In genomic region chr6:113281676-113282075, GRCm38 (mm10) we compare ENCODE assay signal across 9 mouse cellular contexts. TPM values are rescaled to one million over a fixed set of nuclear protein-coding genes. Genes with fewer than 3 reads are reported as not detected.
DNase-seq lines count a peak whose midpoint lies in the region; ATAC-seq and TF ChIP-seq lines count a peak whose summit lies in the region.
"Had no signal": no experiment of that assay in that cellular context is flagged by ENCODE, and none has a peak within 500 bp of the region (broad histone marks: within the 10 kb centered on the region; RNA-seq: fewer than 3 reads in every experiment).

No protein-coding gene starts in this region.

- peak overlapping the region; percentile 82; the same call in 1 of the 2 replicates for H3K27ac ChIP-seq in left cerebral cortex, adult 2 months
- H3K27ac ChIP-seq in forebrain, embryonic 12.5 days: no peak overlapping the region
- no peak overlapping the region for H3K27ac ChIP-seq in hindbrain, embryonic 13.5 days
- no peak overlapping the region for H3K27ac ChIP-seq in midbrain, embryonic 14.5 days (replicated peaks; ENCODE audit: low read depth, low read length)

- 0 out of 2 replicates have a peak, but pooled peaks have one; percentile 30 for ATAC-seq in forebrain, embryonic 12.5 days (ENCODE audit: low FRiP score)
- no peak for ATAC-seq in hindbrain, embryonic 13.5 days (ENCODE audit: low FRiP score)
- ATAC-seq in midbrain, embryonic 14.5 days (ENCODE audit: low FRiP score, low TSS enrichment): no peak

- H3K27me3 ChIP-seq in forebrain, embryonic 12.5 days: peaks cover 53% of the 10 kb centered on the region
- peaks cover 51% of the 10 kb centered on the region for H3K27me3 ChIP-seq in hindbrain, embryonic 13.5 days
- peaks cover 31% of the 10 kb centered on the region for H3K27me3 ChIP-seq in midbrain, embryonic 14.5 days (ENCODE audit: control insufficient read depth, insufficient read depth, low read length)

- H3K9me3 ChIP-seq in forebrain, embryonic 12.5 days: no peaks in the 10 kb centered on the region
- no peaks in the 10 kb centered on the region for H3K9me3 ChIP-seq in hindbrain, embryonic 13.5 days
- H3K9me3 ChIP-seq in midbrain, embryonic 14.5 days (ENCODE audit: control insufficient read depth, low read length): no peaks in the 10 kb centered on the region

- intact Hi-C loops in left cerebral cortex, adult 2 months (cut with DNase I): no loop called here
- intact Hi-C loops in left cerebral cortex, postnatal 25 days (cut with DNase I): no loop called here

- TF ChIP-seq CTCF in left cerebral cortex, adult 2 months (IDR thresholded peaks at IDR 0.05): no peak; the same call in 1 of the 2 replicates

- WGBS in forebrain, embryonic 12.5 days: 67% methylated on average over 6 of the region's 6 CpGs
- 70% methylated on average over 6 of the region's 6 CpGs for WGBS in hindbrain, embryonic 13.5 days
- WGBS in midbrain, embryonic 14.5 days: 60% methylated on average over 6 of the region's 6 CpGs

- H3K36me3 ChIP-seq in forebrain, embryonic 12.5 days (replicated peaks): peaks cover 26% of the 10 kb centered on the region
- H3K36me3 ChIP-seq in hindbrain, embryonic 13.5 days: peaks cover 40% of the 10 kb centered on the region
- peaks cover 28% of the 10 kb centered on the region; the same call in 1 of the 2 replicates for H3K36me3 ChIP-seq in midbrain, embryonic 14.5 days (ENCODE audit: control insufficient read depth, insufficient read depth, low read length)

- no peak overlapping the region for H3K9ac ChIP-seq in forebrain, embryonic 12.5 days
- H3K9ac ChIP-seq in hindbrain, embryonic 13.5 days: peak overlapping the region; percentile 65
- no peak overlapping the region for H3K9ac ChIP-seq in midbrain, embryonic 14.5 days (replicated peaks; ENCODE audit: low read length)

- peaks cover 14% of the 10 kb centered on the region for H3K4me1 ChIP-seq in forebrain, embryonic 12.5 days
- H3K4me1 ChIP-seq in hindbrain, embryonic 13.5 days (replicated peaks): peaks cover 20% of the 10 kb centered on the region
- H3K4me1 ChIP-seq in midbrain, embryonic 14.5 days (ENCODE audit: control insufficient read depth, insufficient read depth, low read length): peaks cover 10% of the 10 kb centered on the region; the same call in 1 of the 2 replicates

- H3K4me3 ChIP-seq in left cerebral cortex, adult 2 months: peak overlapping the region; percentile 53
- H3K4me3 ChIP-seq in forebrain, embryonic 12.5 days (replicated peaks): no peak overlapping the region
- peak overlapping the region; percentile 43 for H3K4me3 ChIP-seq in hindbrain, embryonic 13.5 days
- no peak overlapping the region for H3K4me3 ChIP-seq in midbrain, embryonic 14.5 days (replicated peaks; ENCODE audit: low read depth, low read length)

- H3K4me2 ChIP-seq in forebrain, embryonic 12.5 days: no peak overlapping the region
- peak overlapping the region; percentile 75 for H3K4me2 ChIP-seq in hindbrain, embryonic 13.5 days
- peak overlapping the region; percentile 61 for H3K4me2 ChIP-seq in midbrain, embryonic 14.5 days (ENCODE audit: low read length)

- DNase-seq in left cerebral cortex, adult 2 months (ENCODE audit: extremely low spot score in 1 of 2, low spot score in 2 of 2): no peak
- DNase-seq in left cerebral cortex, postnatal 25 days (ENCODE audit: low spot score in 2 of 2): no peak
- no peak for DNase-seq in midbrain, embryonic 14.5 days
- no peak for DNase-seq in thymus, postnatal 25 days
- DNase-seq in left cerebral cortex, adult 18-20 months (ENCODE audit: low spot score in 2 of 2): no peak
- DNase-seq in testis, postnatal 14 days (ENCODE audit: low spot score): no peak
- DNase-seq: gastrocnemius, postnatal 25 days had no signal

RNA-seq across cellular contexts. Expression of gene Cpne9, which starts 0.4 kb away (rescaled TPM):
- total RNA-seq in left cerebral cortex, adult 2 months (2021): 10 to 100 TPM; 75.7 to 80.5 TPM
- total RNA-seq in left cerebral cortex, postnatal 25 days (2021): 10 to 100 TPM; 65.3 to 72.2 TPM
- 0.22 and 0.34 TPM in 2 replicates for polyA plus RNA-seq in forebrain, embryonic 12.5 days (2016; fragmentation: Nextera tagmentation; extraction: Ambion mirVana)
- 1.2 and 1.9 TPM in 2 replicates for polyA plus RNA-seq in hindbrain, embryonic 13.5 days (2015; fragmentation: Nextera tagmentation; extraction: Ambion mirVana)
- 4.7 and 5.5 TPM in 2 replicates for polyA plus RNA-seq in midbrain, embryonic 14.5 days (2014; fragmentation: Nextera tagmentation; extraction: Ambion mirVana)
- total RNA-seq in left cerebral cortex, adult 18-20 months (2021): 10 to 100 TPM; 67.8 to 89.1 TPM
- total RNA-seq: gastrocnemius, postnatal 25 days had no signal

RNA-seq across cellular contexts. Expression of gene Brpf1, which starts 25.3 kb away (rescaled TPM):
- 10 to 100 TPM; 31.0 to 32.9 TPM for total RNA-seq in left cerebral cortex, adult 2 months (2021)
- 10 to 100 TPM; 29.2 to 29.6 TPM for total RNA-seq in left cerebral cortex, postnatal 25 days (2021)
- polyA plus RNA-seq in forebrain, embryonic 12.5 days (2016; fragmentation: Nextera tagmentation; extraction: Ambion mirVana): 30.6 and 34.7 TPM in 2 replicates
- 17.1 and 17.3 TPM in 2 replicates for polyA plus RNA-seq in hindbrain, embryonic 13.5 days (2015; fragmentation: Nextera tagmentation; extraction: Ambion mirVana)
- 15.6 and 22.8 TPM in 2 replicates for polyA plus RNA-seq in midbrain, embryonic 14.5 days (2014; fragmentation: Nextera tagmentation; extraction: Ambion mirVana)
- 10 to 100 TPM; 29.1 to 31.2 TPM for total RNA-seq in left cerebral cortex, adult 18-20 months (2021)

RNA-seq across cellular contexts. Expression of gene Mtmr14, which starts 44.0 kb away (rescaled TPM):
- 10 to 100 TPM; 14.6 to 15.3 TPM for total RNA-seq in left cerebral cortex, adult 2 months (2021)
- total RNA-seq in left cerebral cortex, postnatal 25 days (2021): 10 to 100 TPM; 14.4 to 16.6 TPM
- 46.2 and 50.0 TPM in 2 replicates for polyA plus RNA-seq in forebrain, embryonic 12.5 days (2016; fragmentation: Nextera tagmentation; extraction: Ambion mirVana)
- 34.7 and 35.5 TPM in 2 replicates for polyA plus RNA-seq in hindbrain, embryonic 13.5 days (2015; fragmentation: Nextera tagmentation; extraction: Ambion mirVana)
- 38.6 and 40.4 TPM in 2 replicates for polyA plus RNA-seq in midbrain, embryonic 14.5 days (2014; fragmentation: Nextera tagmentation; extraction: Ambion mirVana)
- total RNA-seq in left cerebral cortex, adult 18-20 months (2021): 10 to 100 TPM; 13.8 to 18.4 TPM

RNA-seq across cellular contexts. Expression of gene Ogg1, which starts 45.1 kb away (rescaled TPM):
- total RNA-seq in left cerebral cortex, adult 2 months (2021): 1 to 10 TPM; 6.1 to 7.6 TPM
- total RNA-seq in left cerebral cortex, postnatal 25 days (2021): 1 to 10 TPM; 6.0 to 6.1 TPM
- polyA plus RNA-seq in forebrain, embryonic 12.5 days (2016; fragmentation: Nextera tagmentation; extraction: Ambion mirVana): 13.6 and 13.7 TPM in 2 replicates
- 8.7 and 9.6 TPM in 2 replicates for polyA plus RNA-seq in hindbrain, embryonic 13.5 days (2015; fragmentation: Nextera tagmentation; extraction: Ambion mirVana)
- 9.2 and 9.8 TPM in 2 replicates for polyA plus RNA-seq in midbrain, embryonic 14.5 days (2014; fragmentation: Nextera tagmentation; extraction: Ambion mirVana)
- 1 to 10 TPM; 7.4 to 7.9 TPM for total RNA-seq in left cerebral cortex, adult 18-20 months (2021)

Comparison
In these comparisons a context has a peak if more than half of its experiments do, and no peak if none do; other contexts are left out.
1. H3K4me3 ChIP-seq: peak in left cerebral cortex, adult 2 months (single experiment) and hindbrain, embryonic 13.5 days (single experiment); none in forebrain, embryonic 12.5 days (single experiment) and midbrain, embryonic 14.5 days (single experiment).